Mouse (Mus musculus) ovary, postnatal 14 days (tissue): ENCODE measurements at regions not wholly inside any gene's neighbourhood (a gene's known extent, or its start where the extent isn't known, plus 50 kb on each side); places are given as distances from the start of the nearest gene placed in this dataset.

Experiments
- DNase-seq: peaks from one replicate; pipeline ENCODE4 v3.0.0; 2022; ENCODE audit warnings: low spot score

GRCm38 (mm10) chr4:32074399-32075296, 110.8 kb downstream of the Map3k7 start:
- no peak for DNase-seq

DNA sequence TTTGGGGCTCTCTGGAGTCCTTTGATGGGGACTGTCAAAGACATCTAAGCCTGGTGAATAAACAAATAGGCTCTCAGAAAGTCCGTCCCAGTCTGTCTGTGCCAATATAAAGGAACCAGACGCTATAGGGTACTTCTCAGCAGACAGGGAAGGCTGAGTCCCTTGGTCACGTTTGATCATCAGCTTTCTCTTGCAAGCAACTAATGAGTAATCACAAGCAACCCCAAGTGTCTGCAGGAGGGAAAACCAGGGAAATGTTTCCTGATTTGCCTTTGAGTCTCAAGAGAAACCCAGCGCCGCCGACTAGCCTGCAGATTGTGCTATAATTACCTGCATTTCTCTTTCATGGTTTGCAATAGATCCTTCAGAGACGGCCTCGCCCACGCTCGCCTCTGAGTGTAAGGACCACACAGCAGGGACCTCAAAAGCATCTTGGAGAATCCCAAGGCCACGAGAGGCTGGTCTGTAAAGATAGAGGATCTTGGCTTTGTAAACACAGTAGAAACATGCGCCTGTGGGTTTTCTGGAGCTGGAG, 112.6 kb downstream of the Map3k7 start:
- no peak for DNase-seq

- no peak for DNase-seq
Observed at GRCm38 (mm10) chr4:32083456-32083855, 119.6 kb downstream of the Map3k7 start.

- no peak for DNase-seq
Observed at GRCm38 (mm10) chr4:32084250-32084869, 120.5 kb downstream of the Map3k7 start.

DNA sequence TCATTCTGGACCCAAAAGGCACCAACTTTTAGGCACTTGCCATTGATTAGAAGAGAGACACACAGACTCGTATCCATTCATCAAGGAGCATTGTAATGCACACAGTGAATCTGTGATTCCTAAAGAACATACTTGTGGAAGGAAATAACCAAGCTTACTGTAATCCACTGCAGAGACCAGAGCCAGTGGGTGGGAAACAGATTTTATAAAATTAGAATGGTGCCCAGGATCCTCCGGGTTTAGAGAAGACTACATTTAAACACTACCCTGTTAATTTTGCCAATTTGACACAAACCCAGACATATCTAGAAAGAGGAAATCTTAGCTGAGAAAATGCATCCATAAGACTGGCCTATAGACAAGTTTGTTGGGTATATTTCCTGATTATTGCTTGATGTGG, 121.1 kb downstream of the Map3k7 start:
- no peak for DNase-seq

GRCm38 (mm10) chr4:32091086-32091485, 127.2 kb downstream of the Map3k7 start:
- DNase-seq, result no peak

- no peak for DNase-seq
Observed at GRCm38 (mm10) chr4:32092320-32093041, 128.6 kb downstream of the Map3k7 start.

DNA sequence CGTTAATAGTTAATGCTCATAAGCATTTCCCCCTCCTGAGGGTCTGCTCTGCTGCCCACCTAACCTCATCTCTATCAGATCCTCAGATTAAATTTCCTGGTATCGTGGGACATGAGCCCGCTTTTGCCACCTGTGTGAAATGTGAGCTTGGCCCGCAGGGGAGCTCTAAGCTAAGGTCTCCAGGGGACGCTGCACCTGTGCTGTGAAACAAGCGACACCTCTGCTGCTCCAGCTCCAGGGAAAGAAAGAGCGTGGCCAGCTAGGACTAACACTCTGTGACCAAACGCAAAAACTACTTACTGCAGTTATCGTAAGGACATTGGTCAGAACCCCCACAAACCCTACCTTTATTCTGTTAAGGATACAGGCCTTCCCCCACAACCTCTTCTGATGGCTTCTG, 134.3 kb downstream of the Map3k7 start:
- no peak for DNase-seq

- no peak for DNase-seq
Observed at GRCm38 (mm10) chr4:32101002-32101401, 137.1 kb downstream of the Map3k7 start.

DNA sequence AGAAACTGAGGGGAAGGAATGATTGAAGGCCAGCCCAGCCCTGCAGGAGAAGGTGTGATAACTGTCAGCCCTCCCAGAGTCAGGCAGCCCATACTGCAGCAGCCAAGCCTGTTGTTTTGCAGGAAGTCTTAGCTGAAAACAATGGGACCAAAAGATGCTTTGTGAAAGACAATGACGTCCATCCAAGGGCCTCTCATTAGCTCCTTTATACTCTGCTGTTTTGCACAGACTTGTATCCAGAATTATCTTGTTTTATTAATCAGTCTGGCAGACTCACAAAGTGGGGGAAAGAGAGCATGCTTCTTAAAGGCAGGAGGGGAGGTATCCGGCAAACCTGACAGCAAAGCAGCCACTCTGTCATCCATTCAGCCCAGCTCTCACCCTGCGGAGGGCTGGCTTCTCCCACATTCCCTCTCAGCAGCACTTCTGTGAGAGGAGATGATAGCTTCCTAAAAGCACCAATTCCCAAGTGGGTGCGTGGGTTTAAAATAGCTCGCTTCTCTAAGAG, 131.9 kb upstream of the Bach2 start:
- no peak for DNase-seq

DNA sequence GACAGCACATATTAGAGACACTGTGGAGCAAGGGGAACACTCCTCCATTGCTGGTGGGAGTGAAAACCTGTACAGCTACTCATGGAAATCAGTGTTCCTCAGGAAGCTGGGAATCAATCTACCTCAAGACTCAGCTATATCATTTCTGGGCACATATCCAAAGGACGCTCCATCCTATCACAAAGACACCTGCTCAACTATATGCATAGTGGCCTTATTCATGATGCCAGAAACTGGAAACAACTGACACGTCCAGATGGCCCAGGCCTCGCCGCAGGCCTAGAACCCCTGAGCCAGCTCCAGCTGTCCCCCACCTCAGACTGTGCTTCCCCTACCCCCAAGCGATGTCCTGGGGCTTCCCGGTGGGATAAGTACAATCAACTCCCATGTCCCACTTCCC, 116.3 kb upstream of the Bach2 start:
- DNase-seq, result no peak

GRCm38 (mm10) chr4:32126828-32127227, 111.8 kb upstream of the Bach2 start:
- no peak for DNase-seq

DNA sequence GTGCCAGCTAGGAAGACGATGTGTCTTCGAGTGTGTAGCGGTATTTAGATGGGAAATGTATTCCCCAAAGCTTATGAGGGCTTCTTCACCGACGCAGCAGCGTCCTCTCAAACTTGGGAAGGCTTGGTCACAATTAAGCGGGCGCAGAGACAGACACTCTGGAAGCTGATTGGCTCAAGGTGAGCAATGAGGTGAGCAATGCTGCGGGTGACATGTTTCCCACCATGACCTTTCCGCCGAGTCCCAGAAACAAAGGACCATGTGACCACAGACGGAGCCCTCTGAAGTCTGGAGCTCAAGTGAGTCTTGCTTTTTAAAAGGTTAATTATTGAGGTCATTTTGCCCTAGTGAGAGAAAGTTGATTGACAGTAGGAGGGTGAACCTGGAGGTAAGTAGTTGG, 108.0 kb upstream of the Bach2 start:
- DNase-seq, result no peak

DNA sequence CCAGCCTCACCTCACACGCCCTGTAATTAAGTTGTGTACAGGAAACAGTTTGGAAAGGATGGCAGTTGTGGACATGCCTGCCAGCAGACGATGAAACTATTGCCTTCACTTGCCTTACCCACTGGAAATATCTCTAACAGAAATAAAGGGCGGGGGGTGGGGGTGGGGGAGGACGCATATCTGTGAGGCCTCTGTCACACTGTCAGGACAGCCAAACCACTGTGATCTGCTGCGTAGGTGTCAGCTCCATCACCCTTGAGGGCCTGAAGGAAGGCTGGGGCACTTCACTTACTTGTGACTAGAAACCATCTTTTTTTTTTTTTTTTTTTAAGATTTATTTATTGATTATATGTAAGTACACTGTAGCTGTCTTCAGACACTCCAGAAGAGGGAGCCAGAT, 106.8 kb upstream of the Bach2 start:
- DNase-seq, result no peak

GRCm38 (mm10) chr4:32136151-32136550, 102.5 kb upstream of the Bach2 start:
- no peak for DNase-seq

GRCm38 (mm10) chr4:32137243-32137642, 101.4 kb upstream of the Bach2 start:
- DNase-seq, result no peak

- DNase-seq, result no peak
Observed at GRCm38 (mm10) chr4:32137966-32138365, 100.6 kb upstream of the Bach2 start.

DNA sequence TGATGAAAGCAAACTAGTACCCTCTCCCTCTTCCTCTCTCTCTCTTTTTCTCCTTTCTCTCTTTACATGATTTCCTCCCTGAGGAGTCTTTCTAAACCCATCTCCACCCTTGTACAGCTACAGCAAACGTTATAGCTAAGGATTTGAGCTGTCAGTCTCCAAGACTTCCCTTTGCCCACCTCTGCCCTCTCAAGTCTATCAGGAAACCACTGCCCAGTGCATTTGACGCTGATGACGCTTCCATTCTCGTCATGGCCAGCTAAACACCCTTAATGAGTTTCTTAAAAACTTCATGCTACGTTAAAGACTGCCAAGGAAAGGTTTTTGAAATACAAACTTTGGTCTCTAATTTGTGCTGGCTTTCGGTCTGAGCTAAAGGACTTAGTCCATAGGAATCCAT, 99.0 kb upstream of the Bach2 start:
- DNase-seq, result no peak

DNA sequence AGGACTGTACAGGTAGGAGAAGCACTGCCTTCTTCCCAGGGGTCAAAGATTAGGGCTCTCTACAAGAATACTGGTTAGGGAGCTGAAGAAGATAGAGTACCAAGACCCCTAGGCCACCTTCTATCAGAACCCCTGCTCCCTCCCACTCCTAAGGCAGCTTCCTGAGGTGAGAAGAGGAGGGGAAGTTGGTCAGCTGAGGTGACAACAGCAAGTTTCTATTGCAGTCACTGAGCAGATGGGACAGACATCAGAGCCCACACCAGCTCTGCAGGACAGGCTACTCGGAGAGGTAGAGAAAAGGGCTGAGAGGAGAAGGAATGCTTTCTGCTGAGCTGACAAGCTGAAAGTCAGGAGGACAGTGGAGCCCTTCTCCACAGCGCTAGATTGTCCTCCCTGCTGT, 98.5 kb upstream of the Bach2 start:
- no peak for DNase-seq

GRCm38 (mm10) chr4:32142198-32142597, 96.4 kb upstream of the Bach2 start:
- no peak for DNase-seq

GRCm38 (mm10) chr4:32147146-32147545, 91.5 kb upstream of the Bach2 start:
- no peak for DNase-seq

DNA sequence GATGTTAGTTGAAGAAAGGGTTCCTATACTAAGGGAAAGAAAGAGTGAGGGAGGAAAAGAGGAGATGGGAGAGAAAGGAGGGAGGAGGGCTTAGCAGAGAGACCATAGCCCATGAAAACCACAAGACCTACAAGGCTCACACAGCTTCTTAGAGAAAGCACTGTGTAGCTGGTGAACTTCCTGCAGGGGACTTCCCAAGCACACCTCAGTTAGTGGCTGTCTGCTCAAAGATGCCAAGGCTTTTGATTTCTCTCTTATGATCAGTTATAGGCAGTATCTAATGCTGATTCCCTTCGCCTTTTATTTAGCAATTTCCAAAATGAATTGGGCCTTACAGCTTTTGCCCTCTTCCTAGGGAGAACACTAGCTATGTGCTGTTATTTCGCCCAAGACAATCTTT, 90.0 kb upstream of the Bach2 start:
- no peak for DNase-seq

GRCm38 (mm10) chr4:32149171-32149570, 89.4 kb upstream of the Bach2 start:
- DNase-seq, result no peak
